Mouse (Mus musculus) liver, embryonic 14.5 days (tissue): ENCODE results near the gene Flnb. TPM values are rescaled to one million over a fixed set of nuclear protein-coding genes. Genes with fewer than 3 reads are reported as not detected.

Experiments
- ATAC-seq: fragments of 200-750 bp; cut with Nextera tagmentation; 2 replicates; pipeline ENCODE4 v1.8.0; 2017; ENCODE audit warnings: moderate number of reproducible peaks, mild to moderate bottlenecking, moderate library complexity; ENCODE audit not compliant: insufficient read depth
- DNase-seq, 3 experiments: peaks; one replicate each; pipeline ENCODE4 v3.0.0-alpha.2; 2012 to 2013; ENCODE audit warnings: low read depth in 3 of 3, low spot score in 3 of 3
- H3K27ac ChIP-seq: fragments of 300-500 bp; sonication (generic); 2 replicates; pipeline ENCODE4 v1.5.1; 2014; ENCODE audit warnings: moderate library complexity, mild to moderate bottlenecking, control low read depth, inconsistent platforms
- H3K27me3 ChIP-seq: fragments of 300-500 bp; sonication (generic); 2 replicates; pipeline ENCODE4 v1.6.1; 2014; ENCODE audit warnings: mild to moderate bottlenecking, low read length, moderate library complexity; ENCODE audit not compliant: control insufficient read depth, insufficient read depth
- H3K36me3 ChIP-seq: fragments of 300-500 bp; sonication (generic); replicated peaks from 2 replicates; pipeline ENCODE4 v1.6.1; 2014; ENCODE audit warnings: low read depth; ENCODE audit not compliant: control insufficient read depth, insufficient read depth
- H3K4me1 ChIP-seq, 2 experiments: fragments of 200-500 bp in 1 of 2; fragments of 300-500 bp in 1 of 2; sonication (generic) in 1 of 2; replicated peaks; 2 replicates each; pipeline ENCODE4 v1.6.1; 2012 to 2014; ENCODE audit warnings: antibody characterized with exemption in 1 of 2, inconsistent platforms in 1 of 2, low read length in 1 of 2; ENCODE audit not compliant: control insufficient read depth in 2 of 2, insufficient read depth in 2 of 2
- H3K4me2 ChIP-seq: fragments of 300-500 bp; sonication (generic); 2 replicates; pipeline ENCODE4 v1.6.1; 2014; ENCODE audit warnings: low read depth, mild to moderate bottlenecking, control low read depth, moderate library complexity
- H3K4me3 ChIP-seq, 2 experiments: fragments of 200-500 bp in 1 of 2; fragments of 300-500 bp in 1 of 2; sonication (generic) in 1 of 2; 2 replicates each; pipeline ENCODE4 v1.5.1; 2012 to 2014; ENCODE audit warnings: low read depth in 2 of 2, low read length in 2 of 2, mild to moderate bottlenecking in 2 of 2, control low read depth in 1 of 2, inconsistent platforms in 1 of 2, moderate library complexity in 1 of 2; ENCODE audit not compliant: insufficient read depth in 1 of 2
- H3K9ac ChIP-seq: fragments of 300-500 bp; sonication (generic); replicated peaks from 2 replicates; pipeline ENCODE4 v1.6.1; 2014; ENCODE audit warnings: mild to moderate bottlenecking, control low read depth, moderate library complexity
- H3K9me3 ChIP-seq: fragments of 300-500 bp; sonication (generic); 2 replicates; pipeline ENCODE4 v1.6.1; 2016; ENCODE audit warnings: low read length, mixed read lengths; ENCODE audit not compliant: control insufficient read depth
- CTCF ChIP-seq: IDR thresholded peaks from 2 replicates; pipeline ENCODE4 v1.5.1; 2016; ENCODE audit warnings: antibody characterized with exemption, low read depth, control low read depth
- EP300 ChIP-seq: IDR thresholded peaks from 2 replicates; pipeline ENCODE4 v1.6.1; 2016; ENCODE audit warnings: antibody characterized with exemption, low read depth
- WGBS: fragments of 180-500 bp; shearing (Covaris S2); extraction: QIAGEN DNeasy Blood & Tissue Kit; methylation state at CpG from one replicate; pipeline ENCODE4 v1.1.7; 2014; ENCODE audit not compliant: insufficient replicate concordance; 5-methylcytosine and 5-hydroxymethylcytosine counted together
- polyA plus RNA-seq, 2 experiments: library from polyadenylated mRNA; depleted of rRNA in 1 of 2; stranded (reverse) in 1 of 2; unstranded in 1 of 2; fragments of >200 nt; fragmentation: Nextera tagmentation in 1 of 2; extraction: Ambion mirVana in 1 of 2; gene quantifications; 2 replicates each; pipeline versions ENCODE4 v1.2.1 to v1.2.3; 2012 to 2014

Gene Flnb
- polyA plus RNA-seq, 2 experiments: 3.2 to 3.7 TPM

- H3K9ac ChIP-seq: peak overlapping the region; percentile 45
- no peak for TF ChIP-seq EP300
- no peak for TF ChIP-seq CTCF
- H3K27ac ChIP-seq: no peak overlapping the region
- peaks cover 11% of the 10 kb centered on the region for H3K27me3 ChIP-seq
- ATAC-seq (peak; percentile 15; the same call in 1 of the 2 replicates), DNase-seq (no peak)
- H3K36me3 ChIP-seq: no peaks in the 10 kb centered on the region
- under 1% methylated on average over 36 of the region's 36 CpGs for WGBS
- peak overlapping the region; percentile 56 to 60 for H3K4me3 ChIP-seq
- no peaks in the 10 kb centered on the region for H3K9me3 ChIP-seq
- H3K4me2 ChIP-seq: peak overlapping the region; percentile 71
- 0 out of 4 replicates have a peak, but pooled peaks cover 0 to 8% of the 10 kb centered on the region in 2 experiments for H3K4me1 ChIP-seq
These were observed 835 bp downstream of the Flnb start for GRCm38 (mm10) chr14:7818463-7819121.

DNA sequence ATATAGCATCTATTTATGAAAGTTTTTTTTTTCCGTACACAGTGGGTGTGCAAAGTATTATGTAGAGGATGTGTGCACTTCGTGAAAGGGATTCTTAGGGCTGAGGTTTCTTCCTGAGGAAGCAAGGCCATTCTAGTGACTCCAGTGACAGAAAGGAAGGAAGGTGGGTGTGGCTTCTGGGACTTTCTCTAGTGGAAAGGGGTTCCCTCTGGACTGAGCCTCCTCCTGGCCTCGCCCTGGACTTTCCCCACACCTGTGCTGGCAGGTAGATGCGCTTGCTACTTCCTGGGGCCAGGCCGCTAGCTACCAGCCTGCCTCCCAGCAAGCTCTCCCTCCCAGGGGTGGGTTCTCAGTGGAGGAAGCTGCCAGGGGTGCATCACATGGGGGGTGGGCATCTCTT is 1.7 kb downstream of the Flnb start:
- Histone ChIP-seq H3K9me3 (no peaks in the 10 kb centered on the region), H3K4me1 (peaks cover 0 to 10% of the 10 kb centered on the region in 2 experiments; a peak in 1 of 4 replicates), H3K4me2 (peak overlapping the region; percentile 71), H3K27me3 (peaks cover 11% of the 10 kb centered on the region), H3K36me3 (no peaks in the 10 kb centered on the region), H3K4me3 (peak overlapping the region; percentile 56 to 60; a peak in 3 of 4 replicates), H3K27ac (no peak overlapping the region), H3K9ac (no peak overlapping the region)
- 35% methylated on average over 5 of the region's 5 CpGs for WGBS
- TF ChIP-seq EP300: no peak
- no peak for TF ChIP-seq CTCF
- DNase-seq (no peak), ATAC-seq (no peak)

DNA sequence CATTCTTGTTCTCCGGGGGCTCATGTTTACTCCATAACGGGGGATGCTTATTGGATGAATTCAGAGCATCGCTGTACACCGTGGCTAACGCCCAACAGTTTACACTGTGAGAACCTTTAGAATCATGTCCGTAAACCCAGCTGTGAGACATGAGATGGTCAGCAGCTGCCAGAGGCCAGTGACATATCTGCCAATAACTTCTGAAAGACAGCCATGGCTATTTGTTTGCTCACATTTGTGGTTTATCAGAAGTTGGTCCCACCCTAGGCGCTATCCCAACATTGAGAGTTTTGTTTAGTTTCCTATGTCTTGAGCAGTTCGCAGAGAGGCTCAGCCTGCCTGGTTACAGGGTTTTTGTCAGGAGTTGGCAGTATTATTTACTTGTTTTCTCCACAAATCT is 3.6 kb downstream of the Flnb start:
- Histone ChIP-seq H3K9ac (no peak overlapping the region), H3K4me2 (no peak overlapping the region), H3K27ac (no peak overlapping the region), H3K4me3 (no peak overlapping the region), H3K4me1 (peaks cover 0 to 27% of the 10 kb centered on the region in 2 experiments; a peak in 2 of 4 replicates), H3K27me3 (peaks cover 11% of the 10 kb centered on the region), H3K9me3 (no peaks in the 10 kb centered on the region), H3K36me3 (no peaks in the 10 kb centered on the region)
- no peak for TF ChIP-seq EP300
- TF ChIP-seq CTCF: no peak
- ATAC-seq: no peak
- DNase-seq: no peak
- 66% methylated on average over 8 of the region's 8 CpGs for WGBS

- ATAC-seq: no peak
- no peak overlapping the region for H3K4me2 ChIP-seq
- no peak overlapping the region for H3K4me3 ChIP-seq
- DNase-seq: no peak
- H3K27ac ChIP-seq: no peak overlapping the region
- WGBS: 66% methylated on average over 7 of the region's 7 CpGs
- peaks cover 0 to 33% of the 10 kb centered on the region in 2 experiments; a peak in 2 of 4 replicates for H3K4me1 ChIP-seq
- TF ChIP-seq EP300: no peak
- TF ChIP-seq CTCF: no peak
- peaks cover 11% of the 10 kb centered on the region for H3K27me3 ChIP-seq
- no peak overlapping the region for H3K9ac ChIP-seq
- H3K36me3 ChIP-seq: no peaks in the 10 kb centered on the region
- H3K9me3 ChIP-seq: no peaks in the 10 kb centered on the region
These were observed 4.9 kb downstream of the Flnb start for GRCm38 (mm10) chr14:7822693-7823092.

DNA sequence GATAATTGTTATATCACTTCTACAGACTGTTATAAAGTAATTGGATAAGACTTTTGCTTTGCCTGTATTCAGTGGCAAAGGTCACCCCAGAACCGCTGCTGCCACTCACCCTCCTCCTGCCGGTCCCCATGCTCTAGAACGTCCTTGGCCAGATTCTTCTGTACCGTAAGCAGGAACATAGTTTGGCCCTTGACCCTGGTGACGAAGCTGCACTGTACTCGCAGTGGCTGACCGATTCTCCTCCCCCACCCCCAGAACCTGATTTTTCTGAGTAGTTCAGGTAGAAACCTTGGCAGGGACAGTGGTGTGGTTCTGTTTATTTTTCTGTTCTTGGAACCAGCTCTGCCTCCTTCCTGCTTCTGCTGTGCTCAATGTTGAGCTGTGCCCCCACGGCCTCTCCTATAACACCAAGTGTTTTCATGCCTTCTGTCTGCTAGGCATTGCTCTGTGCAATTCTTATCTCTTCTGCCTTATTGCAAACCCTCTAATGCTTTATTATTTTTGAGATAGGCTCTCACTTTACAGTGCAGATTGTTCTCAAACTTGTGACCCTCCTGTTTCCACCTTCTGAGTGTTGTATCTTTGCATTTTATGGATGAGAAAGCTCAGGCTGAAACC is 7.0 kb downstream of the Flnb start:
- Histone ChIP-seq H3K4me2 (no peak overlapping the region), H3K9ac (no peak overlapping the region), H3K9me3 (no peaks in the 10 kb centered on the region), H3K4me1 (peaks cover 0 to 32% of the 10 kb centered on the region in 2 experiments; a peak in 2 of 4 replicates), H3K27me3 (no peaks in the 10 kb centered on the region), H3K27ac (no peak overlapping the region), H3K4me3 (no peak overlapping the region), H3K36me3 (no peaks in the 10 kb centered on the region)
- TF ChIP-seq CTCF (no peak), EP300 (no peak)
- no peak for DNase-seq
- no peak for ATAC-seq
- 40% methylated on average over 8 of the region's 8 CpGs for WGBS
